Mouse (Mus musculus): ENCODE measurements around the gene Slc17a4. TPM values are rescaled to one million over a fixed set of nuclear protein-coding genes. Genes with fewer than 3 reads are reported as not detected.
A peak's percentile ranks its signal among the peaks of the same experiment; 100 is the strongest.

Gene Slc17a4
- total RNA-seq (2012; rRNA removed) (0.20 TPM in 1 of 2 replicates, not detected in the other), polyA plus RNA-seq (2012; ENCODE audit: insufficient read depth in 1 of 2, insufficient read length in 2 of 2, low read depth in 1 of 2, low replicate concordance in 2 of 2, missing spikeins in 1 of 2) (under 1 TPM in 1 of 2 experiments, not detected in 1; 0.54 TPM)

GRCm38 (mm10) chr13:23914376-23915167, at the start of gene Slc17a4:
TSS of gene Slc17a4 (minus strand) at chr13:23915009.
- no peaks in the 10 kb centered on the region for H3K9me3 ChIP-seq (replicated peaks; ENCODE audit: insufficient read depth, low read length)
- TF ChIP-seq TAL1 (IDR thresholded peaks at IDR 0.05; ENCODE audit: low read length) (peak; percentile 79), ETS1 (IDR thresholded peaks at IDR 0.05; ENCODE audit: low read depth, low read length) (peak; percentile 93), NRF1 (IDR thresholded peaks at IDR 0.05; ENCODE audit: insufficient read depth, low read depth, low read length, poor library complexity, severe bottlenecking) (no peak), GATA1 (IDR thresholded peaks at IDR 0.05; ENCODE audit: low read depth, low read length) (peak; percentile 83), EP300 (IDR thresholded peaks at IDR 0.05; ENCODE audit: low read depth in 1 of 2, low read length in 2 of 2) (peak; percentile 84 to 86), RCOR1 (IDR thresholded peaks at IDR 0.05; ENCODE audit: low read depth, low read length) (peak; percentile 80), HCFC1 (IDR thresholded peaks at IDR 0.05; ENCODE audit: low read depth, low read length) (no peak), JUND (IDR thresholded peaks at IDR 0.05; ENCODE audit: low read depth, low read length) (no peak), MYB (IDR thresholded peaks at IDR 0.05; ENCODE audit: low read depth, low read length) (0 out of 2 replicates have a peak, but pooled peaks have one; percentile 23), CTCF (IDR thresholded peaks at IDR 0.05 in 2 of 3, conservative IDR thresholded peaks at IDR 0.05 in 1 of 3; ENCODE audit: control insufficient read depth in 1 of 3, insufficient read depth in 1 of 3, low read depth in 2 of 3, low read length in 3 of 3, poor library complexity in 1 of 3, severe bottlenecking in 1 of 3) (no peak), MAFK (IDR thresholded peaks at IDR 0.05; ENCODE audit: borderline replicate concordance, low read depth, low read length) (0 out of 2 replicates have a peak, but pooled peaks have one; percentile 19), BHLHE40 (IDR thresholded peaks at IDR 0.05; ENCODE audit: borderline replicate concordance, low read depth, low read length) (peak; percentile 60; the same call in 1 of the 2 replicates), SIN3A (IDR thresholded peaks at IDR 0.05; ENCODE audit: low read length) (peak; percentile 56), TCF12 (IDR thresholded peaks at IDR 0.05; ENCODE audit: low read depth, low read length) (peak; percentile 82), MXI1 (IDR thresholded peaks at IDR 0.05; ENCODE audit: low read depth, low read length) (0 out of 2 replicates have a peak, but pooled peaks have one; percentile 39)
- peaks cover 0 to 46% of the 10 kb centered on the region in 2 experiments; a peak in 2 of 4 replicates for H3K36me3 ChIP-seq (ENCODE audit: control insufficient read depth in 1 of 2, insufficient read depth in 2 of 2, low read length in 2 of 2)
- no peaks in the 10 kb centered on the region for H3K27me3 ChIP-seq (ENCODE audit: control insufficient read depth in 1 of 2, insufficient read depth in 2 of 2, low read length in 2 of 2)
- peak within 1 kb of the TSS; percentile 37 for H3K9ac ChIP-seq (ENCODE audit: control insufficient read depth, low read depth, low read length, poor library complexity, severe bottlenecking)
- H3K27ac ChIP-seq (ENCODE audit: control insufficient read depth, low read depth, low read length), result peak within 1 kb of the TSS; percentile 93
- H3K79me2 ChIP-seq (ENCODE audit: control insufficient read depth, insufficient read depth, low read length, poor library complexity), result no peaks in the 10 kb centered on the region
- H3K4me1 ChIP-seq (ENCODE audit: control insufficient read depth in 1 of 2, insufficient read depth in 2 of 2, low read length in 2 of 2), result peaks cover 26 to 45% of the 10 kb centered on the region in 2 experiments
- peak within 1 kb of the TSS; percentile 33 to 39 for H3K4me3 ChIP-seq (ENCODE audit: control insufficient read depth in 1 of 2, insufficient read depth in 1 of 2, low read depth in 2 of 2, low read length in 2 of 2)
- peak; percentile 83 for DNase-seq (ENCODE audit: low read depth, low spot score)

- TF ChIP-seq UBTF (IDR thresholded peaks at IDR 0.05; ENCODE audit: borderline replicate concordance, insufficient read depth, low read depth, low read length), result no peak
- TF ChIP-seq GATA1 (IDR thresholded peaks at IDR 0.05; ENCODE audit: low read depth, low read length), result no peak
- no peak for TF ChIP-seq ZKSCAN1 (IDR thresholded peaks at IDR 0.05; ENCODE audit: low read depth, low read length)
- TF ChIP-seq MYC (IDR thresholded peaks at IDR 0.05; ENCODE audit: low read depth, low read length), result no peak
- no peak for TF ChIP-seq RCOR1 (IDR thresholded peaks at IDR 0.05; ENCODE audit: low read depth, low read length)
- TF ChIP-seq MYB (IDR thresholded peaks at IDR 0.05; ENCODE audit: low read depth, low read length), result no peak
- TF ChIP-seq POLR2AphosphoS2 (IDR thresholded peaks at IDR 0.05; ENCODE audit: low read length), result no peak
- no peak for TF ChIP-seq EP300 (IDR thresholded peaks at IDR 0.05; ENCODE audit: low read depth in 1 of 2, low read length in 2 of 2)
- H3K79me2 ChIP-seq (ENCODE audit: control insufficient read depth, insufficient read depth, low read length, poor library complexity), result no peaks in the 10 kb centered on the region
- H3K27me3 ChIP-seq (ENCODE audit: control insufficient read depth in 1 of 2, insufficient read depth in 2 of 2, low read length in 2 of 2), result peaks cover 5 to 9% of the 10 kb centered on the region in 2 experiments
- no peaks in the 10 kb centered on the region for H3K36me3 ChIP-seq (ENCODE audit: control insufficient read depth in 1 of 2, insufficient read depth in 2 of 2, low read length in 2 of 2)
- H3K4me1 ChIP-seq (ENCODE audit: control insufficient read depth in 1 of 2, insufficient read depth in 2 of 2, low read length in 2 of 2), result no peaks in the 10 kb centered on the region
- H3K9me3 ChIP-seq (replicated peaks; ENCODE audit: insufficient read depth, low read length), result no peaks in the 10 kb centered on the region
- no peak overlapping the region for H3K27ac ChIP-seq (ENCODE audit: control insufficient read depth, low read depth, low read length)
- DNase-seq (ENCODE audit: low read depth, low spot score), result no peak
- H3K9ac ChIP-seq (ENCODE audit: control insufficient read depth, low read depth, low read length, poor library complexity, severe bottlenecking), result no peak overlapping the region
- H3K4me3 ChIP-seq (ENCODE audit: control insufficient read depth in 1 of 2, insufficient read depth in 1 of 2, low read depth in 2 of 2, low read length in 2 of 2), result no peak overlapping the region
These were observed 45.0 kb upstream of the Slc17a4 start for GRCm38 (mm10) chr13:23959776-23960175.

Data from MEL (cell line).